Mouse (Mus musculus): ENCODE data around the gene Rere. TPM values are rescaled to one million over a fixed set of nuclear protein-coding genes. Genes with fewer than 3 reads are reported as not detected.

Rere gene
- polyA plus RNA-seq, 1 experiment: 26.2 TPM

DNA sequence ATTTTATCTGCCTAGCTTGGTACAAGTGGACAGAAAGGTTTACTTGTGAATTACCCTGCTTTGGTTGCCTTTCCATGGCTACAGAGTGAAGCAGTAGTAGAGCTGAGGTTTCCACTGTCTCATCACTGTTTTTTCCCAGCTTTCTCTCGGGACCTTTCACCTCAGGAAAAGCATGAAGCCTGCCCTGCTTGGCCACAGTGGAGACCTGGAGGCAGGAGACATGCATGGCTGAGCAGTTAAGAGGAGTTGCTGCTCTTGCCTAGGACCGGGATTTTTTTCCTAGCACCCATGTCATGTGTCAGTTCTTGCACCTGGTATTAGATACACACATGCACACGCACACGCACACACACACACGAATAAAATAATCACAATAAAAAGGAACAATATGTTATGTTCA, 247.4 kb downstream of the Rere start:
- H3K27ac ChIP-seq (ENCODE audit: control insufficient read depth, insufficient read depth, low read depth, low read length): no peak overlapping the region
- no peaks in the 10 kb centered on the region for H3K27me3 ChIP-seq (ENCODE audit: control insufficient read depth, insufficient read depth, low read length)
- H3K4me3 ChIP-seq (ENCODE audit: control insufficient read depth, low read depth, low read length): no peak overlapping the region
- no peaks in the 10 kb centered on the region for H3K4me1 ChIP-seq (ENCODE audit: control insufficient read depth, insufficient read depth, low read length)
- H3K36me3 ChIP-seq (ENCODE audit: control insufficient read depth, insufficient read depth, low read length): no peaks in the 10 kb centered on the region
- TF ChIP-seq CTCF (IDR thresholded peaks at IDR 0.05; ENCODE audit: control insufficient read depth, insufficient read depth, insufficient replicate concordance, low read depth, low read length): no peak
- no peak for TF ChIP-seq POLR2A (IDR thresholded peaks at IDR 0.05; ENCODE audit: control insufficient read depth, low read depth, low read length)

DNA sequence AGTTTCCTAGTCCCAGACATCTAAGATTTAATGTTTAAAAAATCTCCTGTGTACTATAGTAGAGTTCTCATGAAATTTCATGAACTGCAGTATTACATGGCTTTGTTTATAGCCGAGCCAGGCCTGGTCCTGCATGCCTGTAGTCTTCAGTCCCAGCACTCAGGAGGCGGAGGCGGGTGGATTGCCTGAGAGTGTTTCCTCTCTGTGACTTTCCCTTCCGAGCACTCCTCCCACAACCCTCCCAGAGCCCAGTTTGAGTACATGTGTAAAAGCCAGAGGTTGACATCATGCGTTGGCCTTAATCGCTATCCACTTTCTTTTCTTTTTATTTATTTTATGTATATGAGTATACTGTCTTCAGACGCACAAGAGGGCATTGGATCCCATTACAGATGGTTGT, 250.4 kb downstream of the Rere start:
- Histone ChIP-seq H3K36me3 (ENCODE audit: control insufficient read depth, insufficient read depth, low read length) (no peaks in the 10 kb centered on the region), H3K4me3 (ENCODE audit: control insufficient read depth, low read depth, low read length) (no peak overlapping the region), H3K27me3 (ENCODE audit: control insufficient read depth, insufficient read depth, low read length) (no peaks in the 10 kb centered on the region), H3K4me1 (ENCODE audit: control insufficient read depth, insufficient read depth, low read length) (no peaks in the 10 kb centered on the region), H3K27ac (ENCODE audit: control insufficient read depth, insufficient read depth, low read depth, low read length) (no peak overlapping the region)
- TF ChIP-seq POLR2A (IDR thresholded peaks at IDR 0.05; ENCODE audit: control insufficient read depth, low read depth, low read length) (no peak), CTCF (IDR thresholded peaks at IDR 0.05; ENCODE audit: control insufficient read depth, insufficient read depth, insufficient replicate concordance, low read depth, low read length) (no peak)

DNA sequence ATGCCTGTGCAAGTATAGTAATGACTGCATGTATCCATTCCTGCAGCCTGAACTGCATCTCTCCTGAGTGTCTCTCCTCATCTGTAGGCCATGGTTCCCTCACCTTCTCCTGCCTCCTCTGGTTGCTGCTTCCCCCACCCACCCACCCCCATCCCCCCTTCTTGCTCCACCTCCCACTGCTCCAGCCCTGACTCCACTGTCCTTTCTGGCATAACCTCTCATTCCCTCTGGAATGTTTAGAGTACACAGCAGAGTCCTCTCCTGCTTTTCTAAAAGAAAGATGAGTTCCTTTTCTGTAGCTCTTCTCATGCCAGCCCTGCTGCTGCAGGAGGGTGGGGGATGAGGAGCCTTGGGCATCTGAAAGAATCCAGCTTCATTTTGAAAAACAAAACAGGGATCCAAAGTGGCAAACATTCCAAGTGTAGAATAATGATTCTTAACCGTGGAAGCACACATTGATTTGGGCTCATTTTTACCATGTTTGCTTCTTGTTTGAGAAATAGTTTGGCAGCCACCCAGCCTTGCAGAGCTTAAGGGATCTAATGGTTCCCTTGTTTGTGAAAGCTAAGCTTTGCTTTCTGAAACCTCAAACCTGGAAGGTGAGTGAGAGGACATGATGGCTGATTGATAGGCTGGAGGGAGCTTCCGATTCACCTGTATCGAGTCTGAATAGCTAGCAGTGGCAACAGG, 255.5 kb downstream of the Rere start:
- Histone ChIP-seq H3K36me3 (ENCODE audit: control insufficient read depth, insufficient read depth, low read length) (no peaks in the 10 kb centered on the region), H3K27me3 (ENCODE audit: control insufficient read depth, insufficient read depth, low read length) (no peaks in the 10 kb centered on the region), H3K27ac (ENCODE audit: control insufficient read depth, insufficient read depth, low read depth, low read length) (no peak overlapping the region), H3K4me3 (ENCODE audit: control insufficient read depth, low read depth, low read length) (no peak overlapping the region), H3K4me1 (ENCODE audit: control insufficient read depth, insufficient read depth, low read length) (no peaks in the 10 kb centered on the region)
- TF ChIP-seq CTCF (IDR thresholded peaks at IDR 0.05; ENCODE audit: control insufficient read depth, insufficient read depth, insufficient replicate concordance, low read depth, low read length) (no peak), POLR2A (IDR thresholded peaks at IDR 0.05; ENCODE audit: control insufficient read depth, low read depth, low read length) (no peak)

DNA sequence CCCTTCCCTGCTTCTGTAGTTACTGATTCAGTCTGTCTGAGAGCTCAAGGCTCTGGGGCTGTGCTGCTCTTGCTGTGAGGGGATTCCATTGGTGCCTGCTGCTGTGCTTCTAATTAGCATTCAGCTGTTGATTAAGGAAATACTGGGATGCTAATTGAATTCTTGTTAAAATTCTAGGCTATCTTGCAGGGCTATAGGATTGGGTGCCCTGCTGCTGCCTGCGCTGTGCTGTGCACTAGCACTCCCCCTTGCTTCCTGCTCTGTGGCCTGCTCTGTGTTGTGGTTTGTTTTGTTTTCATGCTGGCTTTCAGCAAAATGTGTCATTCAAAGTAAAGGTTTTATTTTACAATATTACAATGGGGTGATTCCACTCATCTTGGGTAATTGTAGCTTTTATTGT, 258.4 kb downstream of the Rere start:
- Histone ChIP-seq H3K4me1 (ENCODE audit: control insufficient read depth, insufficient read depth, low read length) (no peaks in the 10 kb centered on the region), H3K27ac (ENCODE audit: control insufficient read depth, insufficient read depth, low read depth, low read length) (no peak overlapping the region), H3K27me3 (ENCODE audit: control insufficient read depth, insufficient read depth, low read length) (no peaks in the 10 kb centered on the region), H3K36me3 (ENCODE audit: control insufficient read depth, insufficient read depth, low read length) (no peaks in the 10 kb centered on the region), H3K4me3 (ENCODE audit: control insufficient read depth, low read depth, low read length) (no peak overlapping the region)
- TF ChIP-seq CTCF (IDR thresholded peaks at IDR 0.05; ENCODE audit: control insufficient read depth, insufficient read depth, insufficient replicate concordance, low read depth, low read length) (no peak), POLR2A (IDR thresholded peaks at IDR 0.05; ENCODE audit: control insufficient read depth, low read depth, low read length) (no peak)

DNA sequence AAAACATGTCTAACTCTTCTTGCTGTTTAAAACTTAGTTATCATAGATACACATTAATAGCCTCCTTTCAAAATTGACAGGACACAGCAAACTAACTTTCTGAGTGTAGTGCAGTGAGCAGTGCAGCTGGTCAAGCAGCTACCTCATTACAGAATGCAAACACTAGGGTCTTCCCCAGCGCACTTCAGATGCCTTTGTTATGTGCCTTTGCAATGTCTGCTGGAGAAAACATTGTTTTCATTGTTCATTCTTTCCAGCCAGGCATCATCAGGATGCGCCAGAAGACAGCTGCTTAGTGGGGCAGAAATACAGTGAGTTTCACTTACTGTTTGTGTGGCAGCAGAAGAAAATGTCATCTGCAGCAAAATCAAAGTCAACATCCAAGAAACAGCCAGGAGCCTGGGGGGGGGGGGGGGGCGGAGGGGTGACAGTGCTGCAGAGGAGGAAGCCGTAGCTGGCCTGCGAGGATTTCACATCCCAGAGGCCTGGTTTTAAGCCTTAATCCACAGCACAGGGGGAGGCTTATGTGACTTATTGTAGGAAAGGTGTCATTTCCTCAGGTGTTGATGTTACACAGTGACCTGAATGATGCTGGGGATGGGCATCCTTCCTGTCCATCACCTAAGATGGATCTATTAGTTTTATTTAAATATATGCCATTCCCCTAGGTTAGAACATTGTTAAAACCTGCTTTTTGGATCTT, 259.1 kb downstream of the Rere start:
- H3K4me3 ChIP-seq (ENCODE audit: control insufficient read depth, low read depth, low read length): no peak overlapping the region
- H3K36me3 ChIP-seq (ENCODE audit: control insufficient read depth, insufficient read depth, low read length): no peaks in the 10 kb centered on the region
- no peak for TF ChIP-seq CTCF (IDR thresholded peaks at IDR 0.05; ENCODE audit: control insufficient read depth, insufficient read depth, insufficient replicate concordance, low read depth, low read length)
- TF ChIP-seq POLR2A (IDR thresholded peaks at IDR 0.05; ENCODE audit: control insufficient read depth, low read depth, low read length): no peak
- no peaks in the 10 kb centered on the region for H3K27me3 ChIP-seq (ENCODE audit: control insufficient read depth, insufficient read depth, low read length)
- no peaks in the 10 kb centered on the region for H3K4me1 ChIP-seq (ENCODE audit: control insufficient read depth, insufficient read depth, low read length)
- H3K27ac ChIP-seq (ENCODE audit: control insufficient read depth, insufficient read depth, low read depth, low read length): no peak overlapping the region

DNA sequence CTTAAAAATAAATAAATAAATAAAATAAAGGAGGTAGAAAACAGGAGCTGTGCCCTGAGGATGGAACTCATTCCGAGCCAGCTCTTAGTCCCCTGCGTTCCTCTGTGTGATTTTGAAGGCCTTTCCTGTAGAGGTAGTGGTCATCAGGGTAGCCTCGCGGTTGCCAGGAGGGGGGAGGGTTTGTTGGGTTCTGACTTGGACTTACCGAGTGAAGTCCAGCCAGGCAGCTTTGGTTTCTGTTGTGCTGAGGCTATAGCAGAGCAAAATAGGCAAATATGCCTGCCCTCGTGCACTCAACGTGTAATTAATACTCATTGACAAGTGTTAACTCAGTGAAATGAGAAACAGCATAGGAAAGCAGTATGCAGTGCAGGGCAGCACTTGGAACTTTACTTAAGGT, 262.8 kb downstream of the Rere start:
- H3K27ac ChIP-seq (ENCODE audit: control insufficient read depth, insufficient read depth, low read depth, low read length): no peak overlapping the region
- no peak overlapping the region for H3K4me3 ChIP-seq (ENCODE audit: control insufficient read depth, low read depth, low read length)
- H3K27me3 ChIP-seq (ENCODE audit: control insufficient read depth, insufficient read depth, low read length): no peaks in the 10 kb centered on the region
- no peaks in the 10 kb centered on the region for H3K4me1 ChIP-seq (ENCODE audit: control insufficient read depth, insufficient read depth, low read length)
- H3K36me3 ChIP-seq (ENCODE audit: control insufficient read depth, insufficient read depth, low read length): no peaks in the 10 kb centered on the region
- TF ChIP-seq CTCF (IDR thresholded peaks at IDR 0.05; ENCODE audit: control insufficient read depth, insufficient read depth, insufficient replicate concordance, low read depth, low read length): no peak
- TF ChIP-seq POLR2A (IDR thresholded peaks at IDR 0.05; ENCODE audit: control insufficient read depth, low read depth, low read length): no peak

DNA sequence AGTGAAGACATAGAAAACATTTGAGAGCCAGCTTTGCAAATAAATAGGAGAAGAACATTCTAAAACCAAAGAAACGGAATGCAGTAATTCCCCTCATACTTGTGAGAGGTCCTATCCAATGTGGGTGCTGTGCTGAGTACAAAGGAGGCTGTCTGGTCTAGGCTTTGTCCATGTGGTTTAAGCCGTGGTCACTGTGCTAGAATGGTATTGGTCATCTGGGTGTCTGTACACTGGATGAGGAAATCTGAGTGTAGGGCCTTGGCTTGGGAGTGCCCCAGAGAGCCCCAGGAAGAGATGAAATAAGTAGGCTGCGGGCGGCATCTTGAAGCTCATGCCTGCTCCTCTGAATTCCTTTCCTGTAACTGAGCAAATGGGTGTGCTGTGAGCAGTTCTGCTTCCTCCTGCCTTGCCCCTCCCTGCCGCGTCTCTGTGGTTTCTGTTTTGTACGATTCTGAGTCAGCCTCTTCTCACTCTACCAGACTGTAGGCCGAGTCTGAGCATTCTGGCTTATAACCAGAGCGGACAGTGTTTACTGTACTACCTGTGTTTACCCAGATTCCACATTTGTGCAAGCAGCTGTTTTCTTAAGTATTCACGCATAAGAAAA, 263.3 kb downstream of the Rere start:
- H3K27ac ChIP-seq (ENCODE audit: control insufficient read depth, insufficient read depth, low read depth, low read length): no peak overlapping the region
- H3K4me1 ChIP-seq (ENCODE audit: control insufficient read depth, insufficient read depth, low read length): no peaks in the 10 kb centered on the region
- no peaks in the 10 kb centered on the region for H3K27me3 ChIP-seq (ENCODE audit: control insufficient read depth, insufficient read depth, low read length)
- no peak overlapping the region for H3K4me3 ChIP-seq (ENCODE audit: control insufficient read depth, low read depth, low read length)
- H3K36me3 ChIP-seq (ENCODE audit: control insufficient read depth, insufficient read depth, low read length): no peaks in the 10 kb centered on the region
- no peak for TF ChIP-seq CTCF (IDR thresholded peaks at IDR 0.05; ENCODE audit: control insufficient read depth, insufficient read depth, insufficient replicate concordance, low read depth, low read length)
- TF ChIP-seq POLR2A (IDR thresholded peaks at IDR 0.05; ENCODE audit: control insufficient read depth, low read depth, low read length): no peak
